Mouse (Mus musculus) bone marrow, adult 2 months (tissue): ENCODE data around the gene Vps53. TPM values are rescaled to one million over a fixed set of nuclear protein-coding genes. Genes with fewer than 3 reads are reported as not detected.

Experiments used
- H3K27ac ChIP-seq: fragments of 200-500 bp; 2 replicates; pipeline ENCODE4 v1.5.1; 2012; ENCODE audit warnings: low read depth, mild to moderate bottlenecking, control low read depth, inconsistent platforms, low read length; ENCODE audit not compliant: control insufficient read depth, poor library complexity, insufficient read depth
- H3K4me1 ChIP-seq: fragments of 200-500 bp; 2 replicates; pipeline ENCODE4 v1.6.1; 2011; ENCODE audit warnings: low read length; ENCODE audit not compliant: control insufficient read depth, insufficient read depth
- H3K4me3 ChIP-seq: fragments of 200-500 bp; replicated peaks from 2 replicates; pipeline ENCODE3; 2011; ENCODE audit warnings: mild to moderate bottlenecking, low read depth, low read length, control low read depth; ENCODE audit not compliant: control insufficient read depth
- CTCF ChIP-seq: fragments of 200-500 bp; IDR thresholded peaks from 2 replicates; pipeline ENCODE4 v1.5.1; 2011; ENCODE audit warnings: low read length, control low read depth; ENCODE audit not compliant: control insufficient read depth, insufficient read depth
- POLR2A ChIP-seq: fragments of 200-500 bp; IDR thresholded peaks from 2 replicates; pipeline ENCODE4 v1.6.1; 2011; ENCODE audit warnings: low read depth, mild to moderate bottlenecking, control low read depth, low read length, borderline replicate concordance; ENCODE audit not compliant: control insufficient read depth
- WGBS: fragments of 180-500 bp; shearing (Covaris S2); methylation state at CpG from one replicate; pipeline ENCODE4 v1.1.7; 2018; 5-methylcytosine and 5-hydroxymethylcytosine counted together
- polyA plus RNA-seq: library from polyadenylated mRNA; stranded (reverse); fragments of >200 nt; gene quantifications from 2 replicates; pipeline ENCODE4 v1.2.4, GENCODE M21; 2011; ENCODE audit warnings: low replicate concordance; ENCODE audit not compliant: missing spikeins, insufficient read depth, insufficient read length

Gene Vps53
- polyA plus RNA-seq, 1 experiment = 27.0 TPM

- 64% methylated on average over 5 of the region's 5 CpGs for WGBS
- Histone ChIP-seq H3K4me1 (peaks cover 4% of the 10 kb centered on the region; the same call in 1 of the 2 replicates), H3K27ac (no peak overlapping the region), H3K4me3 (no peak overlapping the region)
- TF ChIP-seq POLR2A = no peak
- TF ChIP-seq CTCF = peak; percentile 73
These were observed 93.4 kb downstream of the Vps53 start for GRCm38 (mm10) chr11:76085898-76086591.

- TF ChIP-seq CTCF (no peak), POLR2A (no peak)
- 52% methylated on average over 1 of the region's 1 CpGs for WGBS
- Histone ChIP-seq H3K4me3 (no peak overlapping the region), H3K27ac (no peak overlapping the region), H3K4me1 (peaks cover 4% of the 10 kb centered on the region; the same call in 1 of the 2 replicates)
These were observed 94.5 kb downstream of the Vps53 start for GRCm38 (mm10) chr11:76084943-76085342.

GRCm38 (mm10) chr11:76083941-76084367 is 95.5 kb downstream of the Vps53 start:
- Histone ChIP-seq H3K4me1 (peaks cover 4% of the 10 kb centered on the region; the same call in 1 of the 2 replicates), H3K27ac (no peak overlapping the region), H3K4me3 (no peak overlapping the region)
- TF ChIP-seq POLR2A = no peak
- no peak for TF ChIP-seq CTCF
- WGBS = 77% methylated on average over 3 of the region's 3 CpGs

- Histone ChIP-seq H3K27ac (no peak overlapping the region), H3K4me3 (no peak overlapping the region), H3K4me1 (no peaks in the 10 kb centered on the region)
- WGBS = 65% methylated on average over 6 of the region's 6 CpGs
- TF ChIP-seq POLR2A = no peak
- TF ChIP-seq CTCF = no peak
These were observed 98.3 kb downstream of the Vps53 start for GRCm38 (mm10) chr11:76081048-76081640.

GRCm38 (mm10) chr11:76080293-76080692 is 99.2 kb downstream of the Vps53 start:
- TF ChIP-seq CTCF (no peak), POLR2A (no peak)
- no peak overlapping the region for H3K4me3 ChIP-seq
- no peaks in the 10 kb centered on the region for H3K4me1 ChIP-seq
- WGBS = 61% methylated on average over 2 of the region's 2 CpGs
- no peak overlapping the region for H3K27ac ChIP-seq

GRCm38 (mm10) chr11:76077341-76077740 is 102.1 kb downstream of the Vps53 start:
- H3K27ac ChIP-seq = no peak overlapping the region
- no peak overlapping the region for H3K4me3 ChIP-seq
- H3K4me1 ChIP-seq = no peaks in the 10 kb centered on the region
- no peak for TF ChIP-seq CTCF
- no peak for TF ChIP-seq POLR2A
- WGBS = 83% methylated on average over 6 of the region's 6 CpGs

GRCm38 (mm10) chr11:76074296-76075093 is 105.0 kb downstream of the Vps53 start:
- no peak overlapping the region for H3K27ac ChIP-seq
- WGBS = 72% methylated on average over 11 of the region's 11 CpGs
- TF ChIP-seq CTCF = no peak
- no peak for TF ChIP-seq POLR2A
- H3K4me1 ChIP-seq = no peaks in the 10 kb centered on the region
- H3K4me3 ChIP-seq = no peak overlapping the region

GRCm38 (mm10) chr11:76069816-76070215 is 109.6 kb downstream of the Vps53 start:
- Histone ChIP-seq H3K4me3 (no peak overlapping the region), H3K27ac (no peak overlapping the region), H3K4me1 (no peaks in the 10 kb centered on the region; the same call in 1 of the 2 replicates)
- TF ChIP-seq CTCF (no peak), POLR2A (no peak)
- 83% methylated on average over 6 of the region's 6 CpGs for WGBS
